Mouse (Mus musculus) heart, postnatal 0 days (tissue): ENCODE results near the gene Aoc2. TPM values are rescaled to one million over a fixed set of nuclear protein-coding genes. Genes with fewer than 3 reads are reported as not detected.
"Not testable (repeated sequence)": the region's sequence is repeated elsewhere in the genome, so short reads cannot be mapped to it uniquely, and the experiment has no call there.

Source experiments
- ATAC-seq: fragments of 200-750 bp; cut with Nextera tagmentation; 2 replicates; pipeline ENCODE4 v1.8.0; 2017; ENCODE audit warnings: low read depth, moderate number of reproducible peaks, moderate library complexity; ENCODE audit not compliant: insufficient read depth
- DNase-seq: peaks from one replicate; pipeline ENCODE4 v3.0.0-alpha.2; 2016; ENCODE audit warnings: low spot score
- H3K27ac ChIP-seq: fragments of 300-500 bp; sonication (generic); 2 replicates; pipeline ENCODE4 v1.5.1; 2014; ENCODE audit warnings: low read depth, mild to moderate bottlenecking
- H3K27me3 ChIP-seq: fragments of 300-500 bp; sonication (generic); 2 replicates; pipeline ENCODE4 v1.6.1; 2014; ENCODE audit warnings: low read length, mixed read lengths; ENCODE audit not compliant: control insufficient read depth, insufficient read depth
- H3K36me3 ChIP-seq: fragments of 300-500 bp; sonication (generic); replicated peaks from 2 replicates; pipeline ENCODE4 v1.6.1; 2014; ENCODE audit warnings: low read length, mixed read lengths; ENCODE audit not compliant: control insufficient read depth, insufficient read depth
- H3K4me1 ChIP-seq: fragments of 300-500 bp; sonication (generic); 2 replicates; pipeline ENCODE4 v1.6.1; 2014; ENCODE audit warnings: antibody characterized with exemption; ENCODE audit not compliant: control insufficient read depth, insufficient read depth
- H3K4me2 ChIP-seq: fragments of 300-500 bp; sonication (generic); 2 replicates; pipeline ENCODE4 v1.6.1; 2014; ENCODE audit warnings: low read depth, mild to moderate bottlenecking, low read length, moderate library complexity
- H3K4me3 ChIP-seq: fragments of 300-500 bp; sonication (generic); 2 replicates; pipeline ENCODE4 v1.5.1; 2014; ENCODE audit warnings: low read depth, low read length
- H3K9ac ChIP-seq: fragments of 300-500 bp; sonication (generic); replicated peaks from 2 replicates; pipeline ENCODE4 v1.6.1; 2014; ENCODE audit warnings: low read depth, low read length, mixed read lengths
- H3K9me3 ChIP-seq: fragments of 300-500 bp; sonication (generic); replicated peaks from 2 replicates; pipeline ENCODE4 v1.6.1; 2016; ENCODE audit warnings: low read length; ENCODE audit not compliant: control insufficient read depth
- CTCF ChIP-seq: IDR thresholded peaks from 2 replicates; pipeline ENCODE4 v1.5.1; 2016; ENCODE audit warnings: antibody characterized with exemption, control low read depth, low read depth
- EP300 ChIP-seq: IDR thresholded peaks from 2 replicates; pipeline ENCODE4 v1.6.1; 2016; ENCODE audit warnings: antibody characterized with exemption, low read depth
- WGBS: fragments of 180-500 bp; shearing (Covaris S2); extraction: QIAGEN DNeasy Blood & Tissue Kit; methylation state at CpG from one replicate; pipeline ENCODE4 v1.1.7; 2014; 5-methylcytosine and 5-hydroxymethylcytosine counted together
- microRNA-seq: library from miRNA; unstranded; fragments of <30 nt; microRNA quantifications from one replicate; pipeline ENCODE4, GENCODE M21; 2016
- polyA plus RNA-seq: library from polyadenylated mRNA; unstranded; fragments of >200 nt; fragmentation: Nextera tagmentation; extraction: Ambion mirVana; gene quantifications from 2 replicates; pipeline ENCODE4 v1.2.1, GENCODE M21; 2015
- total RNA-seq: library from RNA; depleted of rRNA; stranded (reverse); fragments of >200 nt; gene quantifications from 2 replicates; pipeline ENCODE4 v1.2.3, GENCODE M21; 2014; ENCODE audit warnings: low replicate concordance; rRNA removed

Gene Aoc2
- total and polyA plus RNA-seq, 2 experiments from 2014 or later = 0.30 to 1.8 TPM

DNA sequence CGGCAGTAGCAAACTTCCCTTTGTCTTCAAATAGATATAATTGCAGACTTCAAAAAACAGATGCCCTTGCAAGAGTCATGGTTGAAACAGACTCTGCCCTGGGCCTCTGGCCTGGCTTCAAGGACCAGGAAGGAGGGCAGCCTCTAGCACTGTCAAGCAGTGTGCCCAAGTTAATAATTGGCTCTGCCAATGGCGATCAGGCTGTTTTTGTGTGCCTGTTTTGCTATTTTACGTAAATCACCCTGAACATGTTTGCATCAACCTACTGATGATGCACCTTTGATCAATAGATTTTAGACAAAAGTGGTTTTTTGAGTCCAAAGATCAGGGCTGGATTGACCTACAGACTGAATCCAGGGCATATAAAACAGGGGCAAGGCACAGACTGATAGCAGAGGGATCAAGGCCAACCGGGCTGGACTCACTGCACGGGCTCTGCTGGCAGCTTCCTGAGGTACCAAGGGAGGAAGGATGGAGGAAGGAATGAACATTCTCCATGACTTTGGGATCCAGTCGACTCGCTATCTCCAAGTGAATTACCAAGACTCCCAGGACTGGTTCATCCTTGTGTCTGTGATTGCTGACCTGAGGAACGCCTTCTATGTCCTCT lies 42.6 kb downstream of the Aoc2 start, which contains the start of gene G6pc:
TSS of gene G6pc (plus strand) at position 236 of the 610 bp plus-strand sequence.
- no peak for ATAC-seq
- Histone ChIP-seq H3K4me2 (no peak within 1 kb of the TSS), H3K36me3 (no peaks in the 10 kb centered on the region), H3K27ac (no peak within 1 kb of the TSS), H3K4me3 (no peak within 1 kb of the TSS), H3K9me3 (no peaks in the 10 kb centered on the region), H3K4me1 (no peaks in the 10 kb centered on the region), H3K27me3 (no peaks in the 10 kb centered on the region), H3K9ac (no peak within 1 kb of the TSS)
- DNase-seq = no peak
- 70% methylated on average over 8 of the region's 8 CpGs for WGBS
- no peak for TF ChIP-seq EP300
- TF ChIP-seq CTCF = no peak

DNA sequence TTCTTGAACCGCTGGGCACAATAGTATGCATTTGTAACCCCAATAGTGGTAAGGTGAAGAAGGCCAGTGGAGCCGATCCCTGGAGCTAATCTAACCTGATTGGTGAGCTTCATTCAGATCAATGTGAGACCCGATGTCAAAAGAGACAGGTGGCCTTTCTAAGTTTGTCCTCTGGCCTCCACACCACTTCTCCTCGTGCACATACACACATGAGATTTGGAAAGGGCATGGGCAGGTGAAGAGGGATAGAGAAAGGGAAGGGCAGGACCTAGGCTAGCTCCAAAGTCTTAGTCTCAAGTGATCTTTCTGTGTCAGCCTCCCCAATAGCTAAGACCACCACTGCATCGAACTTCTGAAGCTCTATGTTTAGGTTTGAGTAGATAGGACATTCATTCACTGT lies 45.3 kb downstream of the Aoc2 start:
- 65% methylated on average over 5 of the region's 5 CpGs for WGBS
- no peaks in the 10 kb centered on the region for H3K4me1 ChIP-seq
- H3K27ac ChIP-seq = no peak overlapping the region
- H3K36me3 ChIP-seq = no peaks in the 10 kb centered on the region
- H3K4me3 ChIP-seq = no peak overlapping the region
- no peak for DNase-seq
- H3K27me3 ChIP-seq = no peaks in the 10 kb centered on the region
- TF ChIP-seq CTCF = no peak
- TF ChIP-seq EP300 = no peak
- ATAC-seq = no peak
- no peak overlapping the region for H3K9ac ChIP-seq
- H3K4me2 ChIP-seq = no peak overlapping the region
- no peaks in the 10 kb centered on the region for H3K9me3 ChIP-seq

- no peak for TF ChIP-seq EP300
- no peak for TF ChIP-seq CTCF
- Histone ChIP-seq H3K4me1 (no peaks in the 10 kb centered on the region), H3K4me2 (no peak overlapping the region), H3K4me3 (no peak overlapping the region), H3K9ac (no peak overlapping the region), H3K27ac (no peak overlapping the region), H3K27me3 (no peaks in the 10 kb centered on the region), H3K36me3 (no peaks in the 10 kb centered on the region), H3K9me3 (no peaks in the 10 kb centered on the region)
- ATAC-seq = no peak
- no peak for DNase-seq
- 56% methylated on average over 7 of the region's 7 CpGs for WGBS
Observed at GRCm38 (mm10) chr11:101374421-101374938, 49.6 kb downstream of the Aoc2 start.

GRCm38 (mm10) chr11:101378196-101378595 lies 53.3 kb downstream of the Aoc2 start:
- H3K9ac ChIP-seq, H3K4me1 ChIP-seq, H3K4me2 ChIP-seq, DNase-seq, H3K36me3 ChIP-seq, ATAC-seq, H3K27ac ChIP-seq, H3K27me3 ChIP-seq, H3K9me3 ChIP-seq, H3K4me3 ChIP-seq: not testable (repeated sequence)
- WGBS = 87% methylated on average over 8 of the region's 8 CpGs

DNA sequence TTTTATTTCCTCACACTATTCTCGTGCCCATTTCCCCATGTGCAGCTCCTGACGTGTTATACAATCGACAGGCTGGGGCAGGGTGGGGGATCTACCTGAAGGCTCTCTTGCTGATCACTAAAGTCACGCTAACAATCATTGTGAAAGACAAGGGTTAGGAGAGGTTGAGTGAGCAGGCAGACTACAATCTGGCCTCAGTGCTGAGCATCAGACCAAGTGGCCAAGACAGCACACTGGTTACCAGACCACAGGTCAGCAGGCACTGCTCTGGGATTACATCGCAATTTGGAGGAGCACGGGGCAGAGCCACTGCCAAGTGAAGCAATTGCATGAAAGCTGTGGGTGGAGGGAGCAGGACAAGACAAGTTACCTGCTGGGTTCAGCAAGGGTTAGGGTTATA lies 54.1 kb downstream of the Aoc2 start:
- DNase-seq (no peak), ATAC-seq (no peak)
- Histone ChIP-seq H3K36me3 (no peaks in the 10 kb centered on the region), H3K4me3 (no peak overlapping the region), H3K4me2 (no peak overlapping the region), H3K27me3 (no peaks in the 10 kb centered on the region), H3K9me3 (no peaks in the 10 kb centered on the region), H3K9ac (no peak overlapping the region), H3K27ac (no peak overlapping the region), H3K4me1 (no peaks in the 10 kb centered on the region)
- TF ChIP-seq CTCF = no peak
- no peak for TF ChIP-seq EP300
- WGBS = 73% methylated on average over 6 of the region's 6 CpGs

Small RNA genes within 50 kb of the gene (microRNA-seq; reads per million reads assigned to microRNA genes)
- gene Gm25593 = not detected

Other genes with a start within 250 kb of the Aoc2 start
- not detected in 2 replicates for gene Hsd17b1, start 246.7 kb upstream of the Aoc2 start, total RNA-seq
- gene Hsd17b1, start 246.7 kb upstream of the Aoc2 start, polyA plus RNA-seq = 0.08 TPM in 1 of 2 replicates, not detected in the other
- gene Coasy, start 242.5 kb upstream of the Aoc2 start, total RNA-seq = 44.6 and 64.1 TPM in 2 replicates
- 26.8 and 26.9 TPM in 2 replicates for gene Coasy, start 242.5 kb upstream of the Aoc2 start, polyA plus RNA-seq
- 21.8 and 46.6 TPM in 2 replicates for gene Mlx, start 237.8 kb upstream of the Aoc2 start, total RNA-seq
- gene Mlx, start 237.8 kb upstream of the Aoc2 start, polyA plus RNA-seq = 26.7 and 29.0 TPM in 2 replicates
- gene Psmc3ip, start 229.6 kb upstream of the Aoc2 start, total RNA-seq = 1.2 and 7.3 TPM in 2 replicates
- 10.3 and 12.0 TPM in 2 replicates for gene Psmc3ip, start 229.6 kb upstream of the Aoc2 start, polyA plus RNA-seq
- gene Retreg3, start 205.2 kb upstream of the Aoc2 start, total RNA-seq = 44.8 and 47.6 TPM in 2 replicates
- gene Retreg3, start 205.2 kb upstream of the Aoc2 start, polyA plus RNA-seq = 11.3 and 11.7 TPM in 2 replicates
- 47.4 and 54.8 TPM in 2 replicates for gene Tubg1, start 205.1 kb upstream of the Aoc2 start, total RNA-seq
- 38.7 and 39.4 TPM in 2 replicates for gene Tubg1, start 205.1 kb upstream of the Aoc2 start, polyA plus RNA-seq
- gene Tubg2, start 169.2 kb upstream of the Aoc2 start, total RNA-seq = 0.08 TPM in 1 of 2 replicates, not detected in the other
- gene Tubg2, start 169.2 kb upstream of the Aoc2 start, polyA plus RNA-seq = 1.8 and 2.1 TPM in 2 replicates
- gene Cntnap1, start 154.5 kb upstream of the Aoc2 start, total RNA-seq = 0.54 and 1.4 TPM in 2 replicates
- gene Cntnap1, start 154.5 kb upstream of the Aoc2 start, polyA plus RNA-seq = 0.20 and 0.21 TPM in 2 replicates
- gene Plekhh3, start 153.7 kb upstream of the Aoc2 start, total RNA-seq = 22.0 and 23.2 TPM in 2 replicates
- 9.5 and 10.6 TPM in 2 replicates for gene Plekhh3, start 153.7 kb upstream of the Aoc2 start, polyA plus RNA-seq
- gene Ccr10, start 149.6 kb upstream of the Aoc2 start, total RNA-seq = 0.19 TPM in 1 of 2 replicates, not detected in the other
- gene Ccr10, start 149.6 kb upstream of the Aoc2 start, polyA plus RNA-seq = 0.31 and 0.52 TPM in 2 replicates
- 12.0 and 16.4 TPM in 2 replicates for gene Ezh1, start 98.6 kb upstream of the Aoc2 start, total RNA-seq
- gene Ezh1, start 98.6 kb upstream of the Aoc2 start, polyA plus RNA-seq = 12.1 and 13.1 TPM in 2 replicates
- gene Ramp2, start 79.0 kb upstream of the Aoc2 start, total RNA-seq = 159 and 253 TPM in 2 replicates
- gene Ramp2, start 79.0 kb upstream of the Aoc2 start, polyA plus RNA-seq = 181 and 182 TPM in 2 replicates
- gene Vps25, start 71.4 kb upstream of the Aoc2 start, total RNA-seq = 99.2 and 116 TPM in 2 replicates
- gene Vps25, start 71.4 kb upstream of the Aoc2 start, polyA plus RNA-seq = 125 and 130 TPM in 2 replicates
- gene Wnk4, start 64.5 kb upstream of the Aoc2 start, total RNA-seq = 2.0 and 3.2 TPM in 2 replicates
- gene Wnk4, start 64.5 kb upstream of the Aoc2 start, polyA plus RNA-seq = 3.8 and 4.0 TPM in 2 replicates
- not detected in 2 replicates for gene Cntd1, start 46.1 kb upstream of the Aoc2 start, total RNA-seq
- 0.22 and 0.56 TPM in 2 replicates for gene Cntd1, start 46.1 kb upstream of the Aoc2 start, polyA plus RNA-seq
- 175 and 216 TPM in 2 replicates for gene Coa3, start 45.9 kb upstream of the Aoc2 start, total RNA-seq
- 189 and 206 TPM in 2 replicates for gene Coa3, start 45.9 kb upstream of the Aoc2 start, polyA plus RNA-seq
- gene Becn1, start 22.8 kb upstream of the Aoc2 start, total RNA-seq = 73.0 and 88.2 TPM in 2 replicates
- 98.9 and 107 TPM in 2 replicates for gene Becn1, start 22.8 kb upstream of the Aoc2 start, polyA plus RNA-seq
- gene Psme3, start 8.8 kb upstream of the Aoc2 start, total RNA-seq = 44.7 and 52.2 TPM in 2 replicates
- gene Psme3, start 8.8 kb upstream of the Aoc2 start, polyA plus RNA-seq = 47.8 and 52.0 TPM in 2 replicates
- 14.4 and 23.9 TPM in 2 replicates for gene Aoc3, start 5.5 kb downstream of the Aoc2 start, total RNA-seq
- gene Aoc3, start 5.5 kb downstream of the Aoc2 start, polyA plus RNA-seq = 2.5 and 2.8 TPM in 2 replicates
- gene G6pc, start 42.5 kb downstream of the Aoc2 start, total RNA-seq = 0.50 TPM in 1 of 2 replicates, not detected in the other
- 0.05 TPM in 1 of 2 replicates, not detected in the other for gene G6pc, start 42.5 kb downstream of the Aoc2 start, polyA plus RNA-seq
- 16.8 and 37.5 TPM in 2 replicates for gene Aarsd1, start 92.6 kb downstream of the Aoc2 start, total RNA-seq
- gene Aarsd1, start 92.6 kb downstream of the Aoc2 start, polyA plus RNA-seq = 31.9 and 32.5 TPM in 2 replicates
- gene Gm27029, start 99.7 kb downstream of the Aoc2 start, total RNA-seq = 3.7 TPM in 1 of 2 replicates, not detected in the other
- gene Gm27029, start 99.7 kb downstream of the Aoc2 start, polyA plus RNA-seq = 7.3 and 8.2 TPM in 2 replicates
- 5.8 and 7.5 TPM in 2 replicates for gene Rundc1, start 100.0 kb downstream of the Aoc2 start, total RNA-seq
- gene Rundc1, start 100.0 kb downstream of the Aoc2 start, polyA plus RNA-seq = 10.3 and 11.7 TPM in 2 replicates
- 32.8 and 40.7 TPM in 2 replicates for gene Ptges3l, start 100.3 kb downstream of the Aoc2 start, total RNA-seq
- 86.9 and 93.5 TPM in 2 replicates for gene Ptges3l, start 100.3 kb downstream of the Aoc2 start, polyA plus RNA-seq
- gene Rpl27, start 117.2 kb downstream of the Aoc2 start, total RNA-seq = 796 and 938 TPM in 2 replicates
- gene Rpl27, start 117.2 kb downstream of the Aoc2 start, polyA plus RNA-seq = 242 and 248 TPM in 2 replicates
- 26.3 and 28.9 TPM in 2 replicates for gene Ifi35, start 123.3 kb downstream of the Aoc2 start, total RNA-seq
- 23.9 and 24.2 TPM in 2 replicates for gene Ifi35, start 123.3 kb downstream of the Aoc2 start, polyA plus RNA-seq
- gene Rnd2, start 139.9 kb downstream of the Aoc2 start, total RNA-seq = 4.9 and 6.1 TPM in 2 replicates
- 5.1 and 5.7 TPM in 2 replicates for gene Rnd2, start 139.9 kb downstream of the Aoc2 start, polyA plus RNA-seq
- 82.0 and 84.2 TPM in 2 replicates for gene Vat1, start 141.2 kb downstream of the Aoc2 start, total RNA-seq
- gene Vat1, start 141.2 kb downstream of the Aoc2 start, polyA plus RNA-seq = 19.5 and 19.7 TPM in 2 replicates
- gene Brca1, start 226.9 kb downstream of the Aoc2 start, total RNA-seq = 4.7 and 5.2 TPM in 2 replicates
- 0.94 and 1.9 TPM in 2 replicates for gene Brca1, start 226.9 kb downstream of the Aoc2 start, polyA plus RNA-seq
- gene Nbr1, start 227.1 kb downstream of the Aoc2 start, total RNA-seq = 101 and 157 TPM in 2 replicates
- 45.1 and 47.2 TPM in 2 replicates for gene Nbr1, start 227.1 kb downstream of the Aoc2 start, polyA plus RNA-seq